Mouse (Mus musculus) kidney, postnatal 0 days (tissue): Measurements from ENCODE around the gene Procr. TPM values are rescaled to one million over a fixed set of nuclear protein-coding genes. Genes with fewer than 3 reads are reported as not detected.

Source experiments
- ATAC-seq: fragments of 200-750 bp; cut with Nextera tagmentation; replicated peaks from 2 replicates; pipeline ENCODE4 v1.8.0; 2017; ENCODE audit warnings: low read depth, moderate number of reproducible peaks, moderate TSS enrichment, moderate library complexity; ENCODE audit not compliant: low FRiP score
- DNase-seq: peaks from one replicate; pipeline ENCODE4 v3.0.0-alpha.2; 2016; ENCODE audit warnings: low spot score
- H3K27ac ChIP-seq: fragments of 300-500 bp; sonication (generic); 2 replicates; pipeline ENCODE4 v1.5.1; 2014; ENCODE audit warnings: mild to moderate bottlenecking
- H3K27me3 ChIP-seq: fragments of 300-500 bp; sonication (generic); 2 replicates; pipeline ENCODE4 v1.6.1; 2014; ENCODE audit warnings: low read length, mixed read lengths; ENCODE audit not compliant: insufficient read depth
- H3K36me3 ChIP-seq: fragments of 300-500 bp; sonication (generic); 2 replicates; pipeline ENCODE4 v1.6.1; 2014; ENCODE audit warnings: low read length, mixed read lengths; ENCODE audit not compliant: insufficient read depth
- H3K4me1 ChIP-seq: fragments of 300-500 bp; sonication (generic); replicated peaks from 2 replicates; pipeline ENCODE4 v1.6.1; 2014; ENCODE audit warnings: antibody characterized with exemption, low read length, mixed read lengths; ENCODE audit not compliant: insufficient read depth
- H3K4me2 ChIP-seq: fragments of 300-500 bp; sonication (generic); 2 replicates; pipeline ENCODE4 v1.6.1; 2014; ENCODE audit warnings: mild to moderate bottlenecking, low read length, moderate library complexity, mixed read lengths
- H3K4me3 ChIP-seq: fragments of 300-500 bp; sonication (generic); replicated peaks from 2 replicates; pipeline ENCODE4 v1.5.1; 2014; ENCODE audit warnings: low read depth, low read length
- H3K9ac ChIP-seq: fragments of 300-500 bp; sonication (generic); 2 replicates; pipeline ENCODE4 v1.6.1; 2014; ENCODE audit warnings: low read depth, low read length
- H3K9me3 ChIP-seq: fragments of 300-500 bp; sonication (generic); replicated peaks from 2 replicates; pipeline ENCODE4 v1.6.1; 2016; ENCODE audit warnings: low read length, inconsistent platforms, mixed read lengths
- CTCF ChIP-seq: IDR thresholded peaks from 2 replicates; pipeline ENCODE4 v1.5.1; 2016; ENCODE audit warnings: antibody characterized with exemption, low read depth, mild to moderate bottlenecking, moderate library complexity
- WGBS: fragments of 180-500 bp; shearing (Covaris S2); extraction: QIAGEN DNeasy Blood & Tissue Kit; methylation state at CpG from one replicate; pipeline ENCODE4 v1.1.7; 2014; 5-methylcytosine and 5-hydroxymethylcytosine counted together
- polyA plus RNA-seq: library from polyadenylated mRNA; unstranded; fragments of >200 nt; fragmentation: Nextera tagmentation; extraction: Ambion mirVana; gene quantifications from 2 replicates; pipeline ENCODE4 v1.2.1, GENCODE M21; 2015

Procr gene
- polyA plus RNA-seq, result 6.9 and 7.6 TPM in 2 replicates

DNA sequence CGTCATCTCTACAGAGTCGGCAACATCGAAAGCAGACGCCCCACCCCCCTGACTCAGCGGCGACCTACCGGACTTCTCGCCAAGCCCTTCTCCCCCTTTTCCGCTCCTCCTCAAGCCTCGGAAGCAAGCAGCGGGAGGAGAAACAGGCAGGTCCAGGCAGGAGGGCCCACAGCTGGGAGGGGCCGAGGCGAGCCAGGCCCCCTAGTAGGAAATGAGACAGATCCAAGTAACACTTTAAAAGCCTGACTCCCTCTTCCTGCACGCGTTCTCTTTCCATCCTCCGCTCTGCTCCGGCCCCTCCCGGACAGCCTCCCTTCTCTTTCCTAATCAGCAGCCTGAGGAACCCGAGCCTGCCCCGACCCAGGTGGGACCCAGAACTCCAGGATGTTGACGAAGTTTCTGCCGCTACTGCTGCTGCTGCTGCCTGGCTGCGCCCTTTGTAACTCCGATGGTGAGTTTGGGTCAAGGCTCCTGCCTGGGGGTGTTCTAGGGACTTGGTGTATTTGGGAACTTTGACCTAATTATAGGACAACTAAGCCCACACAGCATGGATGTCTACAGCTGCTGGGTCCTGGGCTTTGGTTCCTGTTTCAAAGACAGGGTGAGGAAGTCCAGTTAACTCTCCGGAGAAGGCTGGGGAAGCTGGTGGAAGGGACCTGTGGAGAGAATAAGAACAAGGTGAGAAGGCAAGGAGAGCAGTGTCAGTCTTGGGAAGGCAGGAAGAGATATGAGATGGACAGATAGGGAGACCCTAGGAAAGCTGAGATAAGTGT lies at the start of gene Procr:
Gene Procr, plus strand, starts transcription at position 104 of the 773 bp plus-strand sequence.
- no peak for TF ChIP-seq CTCF
- 0 out of 2 replicates have a peak, but pooled peaks have one; percentile 36 for ATAC-seq
- no peaks in the 10 kb centered on the region for H3K36me3 ChIP-seq
- DNase-seq, result peak; percentile 77
- peak within 1 kb of the TSS; percentile 73 for H3K4me2 ChIP-seq
- peak within 1 kb of the TSS; percentile 49 for H3K9ac ChIP-seq
- H3K4me3 ChIP-seq, result peak within 1 kb of the TSS; percentile 37
- H3K4me1 ChIP-seq, result peaks cover 7% of the 10 kb centered on the region
- no peaks in the 10 kb centered on the region for H3K27me3 ChIP-seq
- WGBS, result 3% methylated on average over 25 of the region's 25 CpGs
- no peak within 1 kb of the TSS for H3K27ac ChIP-seq
- no peaks in the 10 kb centered on the region for H3K9me3 ChIP-seq

GRCm38 (mm10) chr2:155701399-155701919 lies 49.5 kb upstream of the Procr start:
- no peaks in the 10 kb centered on the region for H3K4me1 ChIP-seq
- 0 out of 2 replicates have a peak, but pooled peaks cover 9% of the 10 kb centered on the region for H3K36me3 ChIP-seq
- ATAC-seq (no peak), DNase-seq (no peak)
- TF ChIP-seq CTCF, result no peak
- no peak overlapping the region for H3K4me3 ChIP-seq
- H3K27ac ChIP-seq, result no peak overlapping the region
- H3K9ac ChIP-seq, result no peak overlapping the region
- H3K4me2 ChIP-seq, result no peak overlapping the region
- no peaks in the 10 kb centered on the region for H3K9me3 ChIP-seq
- no peaks in the 10 kb centered on the region for H3K27me3 ChIP-seq
- 86% methylated on average over 19 of the region's 19 CpGs for WGBS

DNA sequence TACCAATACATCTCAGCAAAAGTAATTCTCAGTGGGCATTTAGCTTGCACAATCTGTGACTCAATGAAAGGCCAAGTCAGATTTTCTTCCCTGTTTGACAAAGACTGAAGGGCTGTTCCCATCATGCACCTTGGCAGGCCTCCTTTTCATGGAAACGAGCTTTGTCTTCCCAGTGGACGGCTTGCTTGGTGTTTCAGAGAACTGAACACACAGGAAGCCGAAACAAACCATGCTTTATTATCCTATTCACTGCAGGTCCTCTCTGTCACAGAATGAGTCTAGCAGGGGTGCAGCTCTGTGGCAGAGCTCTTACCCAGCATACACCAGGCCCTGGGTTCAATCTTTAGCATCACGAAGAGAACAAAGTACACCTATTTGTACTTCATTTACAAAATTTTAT lies 47.3 kb upstream of the Procr start:
- WGBS, result 57% methylated on average over 4 of the region's 4 CpGs
- peaks cover 13% of the 10 kb centered on the region; the same call in 1 of the 2 replicates for H3K36me3 ChIP-seq

GRCm38 (mm10) chr2:155707251-155707650 lies 43.7 kb upstream of the Procr start:
- Histone ChIP-seq H3K27me3 (no peaks in the 10 kb centered on the region), H3K4me3 (no peak overlapping the region), H3K36me3 (peaks cover 31% of the 10 kb centered on the region; the same call in 1 of the 2 replicates), H3K4me1 (no peaks in the 10 kb centered on the region), H3K27ac (no peak overlapping the region), H3K9ac (no peak overlapping the region), H3K9me3 (no peaks in the 10 kb centered on the region), H3K4me2 (no peak overlapping the region)
- DNase-seq, result no peak
- 80% methylated on average over 4 of the region's 4 CpGs for WGBS
- no peak for ATAC-seq
- no peak for TF ChIP-seq CTCF

More for the DNA sequence above, 47.3 kb upstream of the Procr start:
- Histone ChIP-seq H3K27ac (no peak overlapping the region), H3K4me3 (no peak overlapping the region), H3K27me3 (no peaks in the 10 kb centered on the region), H3K4me1 (no peaks in the 10 kb centered on the region), H3K9me3 (no peaks in the 10 kb centered on the region), H3K4me2 (no peak overlapping the region), H3K9ac (no peak overlapping the region)
- ATAC-seq, result no peak
- DNase-seq, result no peak
- no peak for TF ChIP-seq CTCF

DNA sequence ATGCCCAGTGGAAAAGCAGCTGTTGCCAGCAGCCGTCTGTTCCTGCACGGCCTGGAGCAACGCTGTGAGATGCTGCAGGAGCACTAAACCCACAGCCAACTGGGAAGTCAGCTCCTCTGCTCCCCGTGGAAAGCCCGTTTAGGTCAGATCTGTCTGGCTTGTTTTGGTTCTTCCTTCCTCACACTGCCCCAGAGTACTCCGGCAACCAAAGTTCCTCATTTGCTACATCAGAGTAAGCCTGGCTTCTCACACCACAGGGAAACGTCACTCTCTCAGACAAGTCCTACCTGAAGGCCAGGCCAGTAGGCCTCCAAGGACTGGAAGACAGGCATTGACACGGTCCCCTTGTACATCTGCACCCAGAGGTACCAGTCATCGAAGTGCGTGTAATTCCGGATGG lies 40.4 kb upstream of the Procr start:
- Histone ChIP-seq H3K4me3 (no peak overlapping the region), H3K4me1 (no peaks in the 10 kb centered on the region), H3K36me3 (peaks cover 35% of the 10 kb centered on the region; the same call in 1 of the 2 replicates), H3K4me2 (no peak overlapping the region), H3K9ac (peak overlapping the region; percentile 13; the same call in 1 of the 2 replicates), H3K27ac (no peak overlapping the region), H3K27me3 (no peaks in the 10 kb centered on the region), H3K9me3 (no peaks in the 10 kb centered on the region)
- no peak for DNase-seq
- WGBS, result 88% methylated on average over 11 of the region's 11 CpGs
- no peak for ATAC-seq
- TF ChIP-seq CTCF, result no peak

DNA sequence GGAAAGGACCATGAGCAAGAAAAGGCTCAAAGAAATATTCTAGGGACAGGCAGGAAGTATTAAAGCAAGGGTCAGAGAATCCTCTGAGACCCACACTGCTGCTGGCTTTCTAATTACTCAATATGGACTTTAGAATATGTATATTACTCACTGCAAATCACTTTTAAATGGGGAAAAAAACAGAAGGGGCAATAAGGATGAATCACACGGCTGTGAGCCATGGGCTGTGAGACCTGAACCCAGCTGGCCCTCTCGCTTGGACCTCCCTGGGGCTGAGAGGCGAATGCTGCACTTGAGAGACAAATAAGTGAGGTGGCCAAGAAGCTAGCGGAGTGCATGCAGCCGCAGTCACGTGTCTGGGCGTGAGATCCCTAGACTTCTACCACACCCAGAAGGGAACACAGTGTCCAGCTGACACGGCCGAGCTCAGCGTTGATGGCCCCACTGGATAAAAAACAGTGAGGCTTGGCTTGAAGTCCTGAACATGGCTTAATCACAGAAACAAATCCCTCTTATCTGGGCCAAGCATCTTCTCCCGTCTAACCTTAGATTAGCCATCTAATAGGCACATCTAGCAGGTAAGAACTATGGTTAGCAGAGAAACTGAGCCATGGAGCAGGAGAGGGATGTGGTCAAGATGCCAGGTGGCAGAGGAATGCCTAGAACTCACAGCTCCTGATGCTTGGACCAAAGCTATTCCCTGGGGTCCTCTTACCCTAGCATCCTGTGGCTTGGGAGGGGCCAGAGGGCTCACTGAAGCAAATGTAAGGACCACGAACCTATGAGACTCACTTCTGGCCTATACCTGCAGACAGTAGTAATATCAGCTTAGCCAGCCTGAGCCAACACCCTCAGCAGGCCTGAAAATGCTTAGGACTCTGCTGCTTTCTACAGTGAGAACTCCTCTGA lies 33.6 kb upstream of the Procr start:
- Histone ChIP-seq H3K27me3 (no peaks in the 10 kb centered on the region), H3K4me3 (no peak overlapping the region), H3K9me3 (no peaks in the 10 kb centered on the region), H3K4me1 (no peaks in the 10 kb centered on the region), H3K9ac (no peak overlapping the region), H3K36me3 (peaks cover 16% of the 10 kb centered on the region; the same call in 1 of the 2 replicates), H3K4me2 (no peak overlapping the region), H3K27ac (no peak overlapping the region)
- DNase-seq, result no peak
- WGBS, result 82% methylated on average over 12 of the region's 12 CpGs
- no peak for TF ChIP-seq CTCF
- ATAC-seq, result no peak
